Mouse (Mus musculus): Measurements from ENCODE around the gene Gm11985.
A peak's percentile ranks its signal among the peaks of the same experiment; 100 is the strongest.
"Not testable (repeated sequence)": the region's sequence is repeated elsewhere in the genome, so short reads cannot be mapped to it uniquely, and the experiment has no call there.

The Gm11985 gene

DNA sequence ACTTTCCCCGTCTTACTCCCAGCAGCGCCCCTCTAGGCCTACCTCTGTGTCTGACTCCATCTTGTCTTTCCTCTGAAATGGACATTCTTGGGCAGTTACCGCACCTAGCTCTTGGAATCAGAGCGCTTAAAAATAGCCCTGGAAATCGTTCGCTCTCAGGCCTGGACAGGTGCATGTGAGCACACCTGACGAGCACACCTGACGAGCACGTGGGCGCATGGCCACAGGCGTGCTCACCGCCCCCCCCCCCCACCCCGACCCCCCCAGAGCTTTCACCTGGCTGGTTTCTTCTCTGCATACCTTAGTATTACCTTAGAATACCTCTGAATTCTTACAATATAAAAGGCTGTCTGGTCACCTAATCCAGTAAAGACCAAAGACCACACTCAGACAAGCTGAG lies at the start of gene Gm11985:
Gm11985 (minus strand) TSS at position 101 of the 400 bp plus-strand sequence.
- DNase-seq = no peak

DNA sequence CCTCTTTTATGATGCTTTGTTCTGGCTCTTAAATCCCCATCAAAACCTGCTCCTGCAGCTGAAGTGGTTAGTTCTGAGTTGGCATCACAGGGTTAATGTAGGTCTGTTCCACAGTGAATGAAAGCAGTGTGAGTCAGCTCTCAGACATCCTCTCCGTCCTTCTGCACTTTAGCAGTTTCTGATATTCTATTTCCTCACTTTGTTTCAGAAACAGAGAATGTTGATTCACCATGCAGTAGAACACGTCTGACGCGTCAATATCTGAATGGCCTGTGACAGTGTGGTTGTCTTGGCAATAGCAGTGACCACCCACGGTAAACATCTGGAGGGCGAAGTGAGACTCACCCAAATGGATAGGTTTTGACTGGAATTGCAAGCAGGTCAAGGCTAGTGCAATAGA lies 49.3 kb upstream of the Gm11985 start:
- DNase-seq = no peak

DNA sequence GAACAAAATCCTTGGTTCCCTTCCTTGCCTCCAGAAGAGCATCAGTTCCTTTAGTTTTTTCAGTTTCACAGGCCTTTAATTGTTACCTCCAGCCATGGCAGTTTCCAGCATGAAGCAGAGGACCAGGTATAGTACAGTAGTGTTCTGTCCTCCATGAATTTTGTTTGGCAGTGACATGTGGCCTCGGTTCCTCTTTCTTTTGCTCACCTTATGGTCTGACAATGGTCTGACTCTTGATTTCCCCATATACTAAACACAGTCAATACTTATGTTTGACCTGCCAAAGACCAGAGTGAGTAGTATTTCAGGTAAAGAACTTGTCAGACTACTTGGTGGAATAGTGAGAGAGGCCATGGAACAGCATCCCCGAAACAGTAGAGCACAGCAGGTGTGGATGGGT lies 48.4 kb upstream of the Gm11985 start:
- DNase-seq = no peak

DNA sequence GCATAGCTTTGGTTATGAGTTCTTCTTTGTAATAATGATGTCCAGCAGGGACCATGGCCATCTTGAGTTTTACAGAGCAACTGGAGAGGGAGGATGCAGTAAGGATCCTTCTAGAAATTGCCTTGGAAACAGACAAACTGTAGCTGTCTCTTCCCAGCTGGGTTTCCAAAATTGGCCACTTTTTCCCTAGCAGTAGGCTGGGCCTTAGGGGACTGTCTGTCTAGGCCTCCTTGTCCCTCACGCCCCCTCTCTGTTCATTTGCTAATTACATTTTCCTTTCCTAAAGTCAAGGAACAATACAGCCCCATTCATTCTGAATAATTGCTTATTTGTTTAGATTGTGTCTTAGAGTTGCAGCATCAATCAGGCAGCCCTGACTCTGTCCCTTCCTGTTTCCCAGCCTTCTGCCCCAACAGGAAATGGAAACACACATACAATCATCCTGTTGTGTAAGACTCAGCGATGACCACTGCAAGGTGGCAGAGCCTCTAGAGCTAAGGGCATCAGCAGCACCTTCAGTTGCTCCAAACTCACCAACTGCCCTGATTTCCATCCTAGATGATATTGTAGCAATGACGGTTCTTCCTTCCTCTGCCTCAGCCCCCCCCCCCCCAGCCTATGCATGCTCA lies 46.7 kb upstream of the Gm11985 start:
- no peak for DNase-seq

DNA sequence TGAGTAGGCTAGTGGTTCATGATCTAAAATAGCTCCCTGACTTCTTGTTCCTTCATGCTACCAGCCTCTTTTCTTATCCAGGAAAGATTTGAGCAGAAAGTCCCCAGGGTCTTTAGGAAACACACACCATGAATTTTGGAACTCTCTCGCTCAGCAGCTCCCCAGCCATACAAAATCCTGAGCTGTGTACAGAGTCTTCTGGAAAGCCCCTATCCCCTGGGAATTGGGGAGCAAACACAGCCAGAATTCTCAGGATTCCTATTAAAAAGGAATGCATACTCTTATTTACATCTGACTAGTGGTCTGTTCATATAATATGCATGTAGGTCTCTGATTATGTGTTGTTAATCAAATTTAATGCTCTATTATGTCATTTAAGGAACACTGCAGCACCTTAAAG lies 46.1 kb upstream of the Gm11985 start:
- DNase-seq = no peak

DNA sequence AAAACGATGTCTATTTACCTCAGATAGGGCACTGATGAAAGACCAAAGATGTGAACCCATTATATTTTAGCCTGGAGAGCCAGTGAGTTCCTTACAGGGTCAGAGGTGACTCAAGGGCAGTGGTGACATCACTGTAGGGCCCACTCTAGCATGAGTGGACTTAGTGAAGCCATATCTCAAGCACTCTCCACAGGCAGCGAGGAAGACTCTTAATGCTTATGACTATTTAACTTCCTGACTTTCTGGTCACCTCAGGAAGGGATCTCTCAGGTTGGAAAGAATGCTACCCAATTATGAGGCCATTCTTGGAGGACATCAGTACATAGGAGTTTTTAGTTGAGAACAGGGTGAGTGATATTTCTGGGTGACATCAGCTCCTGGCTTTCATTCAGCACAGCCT lies 45.0 kb upstream of the Gm11985 start:
- DNase-seq = no peak

DNA sequence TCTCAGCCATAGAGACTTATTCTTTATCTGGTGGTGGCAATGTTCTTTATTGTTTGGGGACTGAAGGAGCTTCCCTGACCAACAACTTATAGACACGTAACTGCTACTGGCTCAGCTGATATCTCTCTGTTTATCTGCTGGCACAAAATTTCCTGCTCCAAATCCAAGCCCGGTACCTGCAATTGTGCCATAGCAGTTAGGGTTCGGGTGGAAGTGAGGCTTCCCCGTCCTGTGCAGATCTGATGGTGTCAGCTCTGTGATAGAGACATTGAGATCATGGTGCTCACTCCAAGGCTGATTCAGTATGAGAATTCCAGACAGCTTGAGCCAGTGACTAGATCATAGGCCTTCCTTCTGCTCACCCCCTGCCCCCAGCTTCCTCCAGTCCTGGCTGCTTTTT lies 43.6 kb upstream of the Gm11985 start:
- DNase-seq = no peak

DNA sequence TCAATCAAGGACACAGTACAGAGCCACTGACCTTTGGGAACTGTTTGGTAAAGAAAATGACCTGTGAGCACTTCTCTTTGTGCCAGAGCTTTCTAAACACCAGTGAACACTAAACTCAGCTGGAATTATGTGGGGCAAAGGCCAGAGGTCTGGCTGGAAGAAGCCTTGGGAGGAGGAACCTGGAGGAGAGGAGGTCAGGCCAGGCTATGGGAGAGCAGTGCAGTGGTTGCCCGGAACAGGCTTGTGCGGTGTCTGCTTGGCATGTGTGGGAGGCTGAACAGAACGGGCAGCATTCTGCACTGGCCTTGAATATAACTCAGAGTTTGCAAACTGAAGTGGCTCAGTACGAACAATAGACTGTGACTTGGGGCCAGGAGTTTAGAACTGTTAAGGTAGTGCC lies 41.6 kb upstream of the Gm11985 start:
- DNase-seq = no peak

DNA sequence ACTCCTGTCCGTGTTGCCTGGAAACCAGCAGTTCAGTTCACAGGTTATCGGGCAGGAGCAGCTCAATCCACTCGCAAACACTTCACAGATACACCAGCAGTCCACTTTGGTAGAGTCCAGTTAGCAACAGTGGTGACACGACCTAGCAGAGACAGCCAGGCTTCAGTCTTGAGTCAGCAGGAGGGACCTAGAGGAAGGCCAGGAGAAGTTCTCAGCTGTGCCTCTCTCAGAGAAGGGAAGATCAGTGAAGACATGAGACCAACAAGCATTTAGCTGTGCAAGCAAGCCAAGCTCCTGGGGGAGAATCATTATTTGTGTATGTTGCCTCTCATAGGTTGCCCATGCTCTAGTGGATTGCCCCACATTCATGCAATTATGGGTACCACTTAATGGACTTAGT lies 39.7 kb upstream of the Gm11985 start:
- no peak for DNase-seq

DNA sequence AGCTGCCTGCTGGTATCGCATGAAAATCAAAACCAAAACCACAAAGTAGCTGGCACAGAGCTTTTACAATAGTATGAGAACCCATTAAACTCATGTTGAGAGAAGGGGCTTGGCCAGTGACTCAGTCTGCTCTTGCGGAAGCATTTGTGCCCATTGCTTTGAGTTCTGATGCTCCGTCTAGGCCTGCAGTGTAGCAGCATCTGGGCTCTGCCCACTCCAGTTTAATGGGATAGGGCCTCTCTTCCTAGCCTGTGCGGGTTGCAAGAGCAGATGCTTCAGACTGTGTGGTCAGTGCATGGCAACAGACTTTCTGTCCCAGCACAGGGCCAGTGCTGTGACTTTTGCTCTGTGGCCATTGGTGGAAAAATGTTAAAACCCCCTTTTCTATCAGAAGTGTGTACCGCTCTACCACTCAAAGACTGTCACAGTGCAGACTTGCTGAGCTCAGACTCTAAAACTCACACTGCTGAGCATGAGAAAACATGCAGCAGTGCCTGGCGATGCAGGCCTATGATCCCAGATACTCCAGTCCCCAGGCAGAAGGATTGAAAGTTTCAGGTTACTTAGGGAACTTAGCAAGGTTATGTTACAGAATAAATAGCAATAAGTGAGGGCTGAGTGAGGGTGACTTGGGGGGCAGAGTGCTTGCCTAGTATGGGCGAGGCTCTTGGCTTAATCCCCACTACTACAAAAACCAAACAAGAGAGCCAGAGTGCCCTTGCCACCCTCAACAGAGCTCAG lies 38.6 kb upstream of the Gm11985 start:
- DNase-seq = peak; percentile 22

DNA sequence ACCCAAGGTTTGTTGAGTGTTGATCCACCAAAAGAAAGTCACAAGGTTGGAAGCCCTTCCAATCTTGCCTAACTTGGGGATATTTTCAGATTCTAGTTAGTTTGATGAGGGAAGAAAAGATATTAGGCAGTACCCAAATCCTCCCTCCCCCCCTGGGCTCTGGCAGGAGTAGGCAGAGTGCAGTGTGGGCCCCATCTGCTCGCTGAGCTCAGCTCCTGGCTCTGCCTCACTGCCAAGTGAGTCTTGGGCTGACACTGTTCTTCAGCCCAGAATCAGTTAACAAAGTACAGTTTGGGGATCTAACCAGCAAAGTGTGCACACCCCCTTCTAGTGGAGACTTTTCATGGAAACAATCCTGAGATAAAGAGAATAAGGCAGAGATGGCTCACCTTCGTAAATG lies 37.8 kb upstream of the Gm11985 start:
- DNase-seq = no peak

DNA sequence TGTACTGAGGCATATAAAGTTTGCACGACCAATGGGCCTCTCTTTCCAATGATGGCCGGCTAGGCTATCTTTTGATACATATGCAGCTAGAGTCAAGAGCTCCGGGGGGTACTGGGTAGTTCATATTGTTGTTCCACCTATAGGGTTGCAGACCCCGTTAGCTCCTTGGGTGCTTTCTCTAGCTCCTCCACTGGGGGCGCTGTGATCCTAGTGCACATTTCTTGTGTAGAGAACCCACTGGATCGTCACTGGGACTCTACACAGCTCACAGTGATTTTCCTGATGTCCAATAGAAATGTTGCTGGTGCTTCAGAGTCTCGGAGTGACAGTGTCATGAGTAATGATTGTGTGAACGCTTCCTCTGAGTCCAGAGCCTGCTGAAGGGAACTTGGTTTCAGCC lies 33.5 kb upstream of the Gm11985 start:
- not testable (repeated sequence) for DNase-seq

DNA sequence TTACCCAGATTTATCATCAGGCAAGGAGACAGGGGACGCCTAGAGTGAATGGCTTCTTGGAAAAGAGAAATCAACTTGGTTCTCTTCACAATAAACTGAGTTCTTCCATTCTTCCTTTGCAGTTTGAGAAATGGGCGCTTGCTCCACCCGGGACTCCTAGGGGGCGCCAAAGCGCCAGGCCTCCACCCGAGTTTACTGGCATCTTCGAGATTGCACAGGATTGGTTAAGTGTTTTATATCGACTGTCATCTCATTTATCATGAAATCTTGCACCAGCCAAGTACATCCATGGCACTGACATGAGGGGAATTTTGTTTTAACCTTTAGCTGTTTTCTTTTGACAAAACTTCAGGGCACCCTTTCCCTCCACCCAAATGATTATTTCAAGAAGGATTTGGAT lies 27.3 kb upstream of the Gm11985 start:
- peak; percentile 80 for DNase-seq

DNA sequence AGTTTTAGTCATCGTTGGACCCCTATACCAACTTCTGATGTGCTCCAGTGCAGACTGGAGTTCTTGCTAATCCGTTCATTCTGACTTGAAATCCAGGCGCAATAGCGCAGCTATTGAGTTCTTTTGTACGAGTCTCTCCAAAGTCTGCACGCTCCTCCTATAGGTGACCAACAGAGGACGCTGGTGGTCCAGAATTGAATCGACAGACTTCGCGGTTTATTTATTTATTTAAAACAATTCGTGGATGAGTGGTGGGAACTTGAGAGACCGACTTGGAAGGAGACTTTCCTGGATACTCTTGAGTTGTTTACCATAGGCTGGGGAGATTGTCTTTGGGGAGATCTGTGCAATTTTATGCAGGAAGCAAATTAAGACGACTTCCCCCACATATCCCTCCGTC lies 26.4 kb upstream of the Gm11985 start:
- peak; percentile 84 for DNase-seq

DNA sequence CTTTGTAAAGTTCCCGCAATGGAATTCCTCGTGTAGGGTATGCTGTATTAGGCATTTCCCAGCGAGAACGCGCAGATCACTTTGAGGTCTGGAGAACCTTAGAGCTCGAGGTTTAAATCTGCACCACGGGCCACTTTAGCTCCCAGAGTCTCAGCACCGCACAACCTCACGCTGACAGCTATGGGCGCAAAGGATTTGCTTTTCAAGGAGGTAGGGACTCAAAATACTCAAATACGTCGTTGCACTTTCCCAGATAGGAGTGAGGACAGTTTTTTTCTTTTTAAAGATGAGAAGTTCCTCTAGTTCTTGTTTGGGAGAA lies 25.9 kb upstream of the Gm11985 start:
- DNase-seq = no peak

DNA sequence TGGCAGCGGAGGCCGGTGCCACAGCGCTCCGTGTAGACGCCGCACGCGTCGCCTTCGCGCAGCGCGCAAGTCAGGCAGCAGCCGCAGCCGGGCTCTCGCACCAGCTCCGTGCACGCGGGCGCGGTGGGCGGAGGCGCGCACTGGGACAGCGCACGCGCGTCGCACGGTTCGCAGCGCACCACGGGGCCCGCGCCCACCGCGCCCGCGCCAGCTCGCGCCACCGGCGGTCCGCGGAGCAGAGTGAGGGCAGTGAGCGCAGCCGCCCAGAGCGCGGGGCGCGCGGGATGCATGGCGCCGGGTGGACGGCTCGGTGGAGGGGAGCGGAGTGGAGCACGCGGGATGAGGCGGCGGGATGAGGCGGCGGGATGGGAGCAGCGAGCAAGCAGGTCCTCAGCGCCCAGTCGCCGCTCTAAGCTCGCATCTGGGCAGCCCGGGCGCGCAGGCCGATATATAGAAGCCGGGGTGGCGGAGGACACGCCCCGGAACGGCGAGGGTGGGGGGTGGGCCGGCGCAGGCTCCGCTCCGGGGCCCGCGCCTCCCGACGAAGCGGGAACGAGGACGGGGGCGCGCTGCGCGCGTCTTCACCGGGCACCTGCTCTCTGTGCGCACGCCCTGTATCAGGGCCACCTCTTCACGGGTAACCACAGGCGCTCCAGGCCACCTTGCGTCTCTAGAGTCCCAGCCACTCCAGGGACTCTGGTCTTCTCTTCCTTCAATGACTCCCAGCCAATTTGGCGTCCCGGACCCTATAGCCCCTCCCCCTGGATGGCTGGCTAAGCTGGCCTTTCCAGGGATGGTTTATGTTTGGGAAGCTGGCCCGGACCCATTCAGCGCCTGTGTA lies 25.4 kb upstream of the Gm11985 start, which contains the start of gene Igfbp3:
Igfbp3 (minus strand) TSS at position 423 of the 841 bp plus-strand sequence.
- peak; percentile 87 for DNase-seq

DNA sequence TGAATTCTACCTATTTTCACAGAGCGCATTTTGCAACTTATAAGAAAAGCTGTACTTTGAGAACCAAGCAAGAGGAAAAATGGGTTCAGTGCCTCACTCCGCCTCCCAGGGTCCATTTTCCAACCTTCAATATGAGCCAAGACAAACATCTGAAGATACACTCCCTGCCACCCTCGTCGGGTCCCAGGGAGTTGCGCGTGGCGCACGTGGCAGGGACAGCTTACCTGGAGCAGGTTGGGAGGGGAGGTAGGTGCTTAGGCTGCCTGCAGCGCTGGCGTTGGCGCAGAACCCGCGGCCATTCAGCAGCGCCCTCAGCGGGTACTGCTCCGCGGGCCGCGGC lies 24.8 kb upstream of the Gm11985 start:
- no peak for DNase-seq

DNA sequence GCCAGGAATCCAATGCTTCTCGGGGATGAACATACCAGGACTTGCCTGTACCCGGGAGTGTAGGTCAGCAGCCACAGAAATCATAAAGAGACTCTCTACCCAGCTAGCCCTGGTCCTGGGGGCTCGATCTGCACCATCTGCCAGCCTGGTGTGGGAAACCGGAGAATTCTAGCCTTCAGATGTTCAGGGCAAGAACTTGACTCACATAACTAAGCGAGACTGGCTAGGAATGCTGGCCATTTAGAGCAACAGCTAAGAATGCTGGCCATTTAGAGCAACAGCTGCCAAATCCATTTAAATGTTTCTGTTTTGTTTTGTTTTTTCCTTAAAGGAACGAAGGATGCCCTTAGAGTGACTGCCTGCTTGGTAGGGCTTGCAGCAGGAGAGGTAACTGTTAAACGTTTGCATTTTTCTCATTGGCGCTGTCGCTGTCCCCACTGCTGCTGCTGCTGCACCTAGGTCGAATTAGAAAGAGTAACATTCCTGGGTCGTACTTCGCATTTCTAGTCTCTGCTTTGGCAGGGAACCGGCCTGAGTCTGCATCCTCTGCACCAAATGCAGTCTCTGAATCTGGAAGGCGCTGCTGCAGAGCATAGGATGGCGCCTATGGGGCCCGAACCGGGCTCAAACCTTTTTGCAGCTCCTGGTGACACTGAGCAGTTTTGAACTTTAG lies 23.9 kb upstream of the Gm11985 start:
- no peak for DNase-seq

DNA sequence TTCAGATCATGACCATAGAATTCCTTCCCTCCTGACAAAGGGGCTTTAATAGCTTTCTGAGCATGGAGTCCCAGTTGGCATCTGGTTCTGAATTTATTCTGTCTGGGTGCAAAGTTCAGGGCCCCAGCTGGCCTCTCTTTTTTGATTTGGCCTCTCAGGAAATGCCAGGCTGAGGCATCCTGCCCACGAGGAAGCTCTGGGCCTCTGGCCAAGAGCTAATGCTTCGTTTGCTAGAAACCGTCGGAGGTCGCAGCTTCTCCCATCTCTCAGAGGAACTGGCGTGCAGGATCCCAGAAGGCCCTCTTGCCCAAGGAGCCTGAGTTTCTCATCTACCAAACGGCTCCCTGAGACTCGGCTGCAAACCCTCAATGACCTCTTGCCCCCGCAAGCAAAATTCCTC lies 22.8 kb upstream of the Gm11985 start:
- no peak for DNase-seq

DNA sequence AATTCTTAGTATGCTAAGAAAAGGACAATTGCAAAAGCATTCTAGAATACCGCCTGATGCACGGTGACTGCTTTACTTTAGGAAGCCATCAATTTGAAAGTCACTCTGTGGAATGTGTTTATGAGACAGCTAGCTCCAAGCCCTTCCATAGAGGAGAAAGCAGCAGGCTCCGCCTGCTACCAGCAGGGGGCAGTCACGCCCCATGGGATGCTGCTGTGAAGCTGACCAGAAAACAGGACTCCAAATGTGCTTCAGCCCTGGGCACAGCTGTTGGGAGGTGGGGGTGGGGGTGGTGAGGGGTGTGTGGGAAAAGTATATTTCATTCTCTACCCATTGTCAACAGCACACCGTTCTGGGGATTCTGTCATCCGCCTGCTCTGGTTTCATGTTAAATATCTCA lies 22.0 kb upstream of the Gm11985 start:
- DNase-seq = peak; percentile 84

DNA sequence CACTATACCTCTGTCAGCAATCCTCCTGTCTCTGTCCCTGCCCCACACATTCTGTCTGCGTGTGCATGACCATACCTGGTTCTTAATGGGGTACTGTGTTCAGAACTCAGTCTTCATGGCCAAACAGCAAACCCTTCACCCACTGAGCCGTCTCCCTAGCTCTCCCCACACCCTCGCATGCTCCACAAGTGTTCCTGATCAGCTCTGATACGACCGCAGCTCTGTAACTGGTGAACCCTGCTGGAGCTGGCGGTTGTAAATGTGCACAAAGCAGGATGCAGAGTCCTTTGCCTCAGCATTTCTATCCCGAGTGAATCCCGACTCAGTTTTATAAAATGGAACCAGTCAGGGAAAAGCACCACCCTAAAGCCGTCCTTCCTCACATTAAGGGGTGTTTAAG lies 15.5 kb upstream of the Gm11985 start:
- no peak for DNase-seq

DNA sequence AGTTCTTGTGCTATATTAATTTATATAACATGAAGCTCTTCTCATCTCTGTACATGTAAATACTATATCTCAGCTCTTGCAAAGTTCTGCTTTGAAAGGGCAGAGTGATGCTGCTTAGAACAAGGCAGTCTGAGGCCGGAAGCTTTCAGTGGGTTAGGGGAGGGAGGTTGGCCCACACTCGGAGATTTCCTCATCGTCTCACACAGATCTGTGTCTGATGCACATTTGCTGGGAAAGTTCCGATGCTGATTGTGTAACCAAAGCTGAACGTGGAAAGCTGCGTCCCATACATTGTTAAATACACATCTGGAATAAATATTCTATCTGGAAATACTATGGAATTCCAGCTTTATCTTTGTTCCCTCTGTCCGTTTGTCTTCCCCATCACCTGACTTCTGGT lies 13.8 kb upstream of the Gm11985 start:
- DNase-seq = no peak

DNA sequence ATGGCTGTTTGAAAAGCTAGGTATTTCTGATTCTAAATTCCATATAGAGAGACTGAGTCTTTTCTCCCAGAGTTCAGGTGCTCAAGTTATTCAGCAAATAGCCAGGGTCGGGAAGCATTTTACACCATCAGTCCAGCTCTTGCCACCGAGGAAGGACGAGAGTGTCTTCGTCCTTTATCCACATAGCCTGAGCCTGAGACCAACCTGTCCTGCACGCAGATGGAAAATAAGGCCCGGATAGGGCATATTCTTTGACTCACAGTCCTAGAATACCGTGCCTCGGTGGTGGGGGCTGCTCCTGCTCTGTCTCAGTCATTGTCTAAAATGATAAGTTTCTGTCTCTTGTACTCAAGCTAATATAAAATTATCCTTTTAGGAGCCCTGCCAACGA lies 12.0 kb upstream of the Gm11985 start:
- DNase-seq = no peak

All from embryo, embryonic 11 days (tissue).